Mouse (Mus musculus): ENCODE measurements at regions not wholly inside any gene's neighbourhood (a gene's known extent, or its start where the extent isn't known, plus 50 kb on each side); places are given as distances from the start of the nearest gene placed in this dataset.

GRCm38 (mm10) chr15:6059790-6060189 lies 239.8 kb upstream of the Dab2 start:
- Histone ChIP-seq H3K4me1 (no peaks in the 10 kb centered on the region), H3K4me3 (no peak overlapping the region), H3K9ac (no peak overlapping the region), H3K4me2 (replicated peaks) (no peak overlapping the region), H3K36me3 (no peaks in the 10 kb centered on the region), H3K27me3 (no peaks in the 10 kb centered on the region), H3K9me3 (no peaks in the 10 kb centered on the region), H3K27ac (no peak overlapping the region)
- no peak for ATAC-seq (ENCODE audit: insufficient number of reproducible peaks, insufficient read depth, low FRiP score, low TSS enrichment)
- 83% methylated on average over 5 of the region's 5 CpGs for WGBS

- no peak for ATAC-seq (ENCODE audit: insufficient number of reproducible peaks, insufficient read depth, low FRiP score, low TSS enrichment)
- 90% methylated on average over 1 of the region's 1 CpGs for WGBS
- Histone ChIP-seq H3K27me3 (no peaks in the 10 kb centered on the region), H3K4me1 (no peaks in the 10 kb centered on the region), H3K9ac (no peak overlapping the region), H3K4me3 (no peak overlapping the region), H3K27ac (no peak overlapping the region), H3K36me3 (no peaks in the 10 kb centered on the region), H3K4me2 (replicated peaks) (no peak overlapping the region), H3K9me3 (no peaks in the 10 kb centered on the region)
Observed at GRCm38 (mm10) chr15:6060649-6061048, 238.9 kb upstream of the Dab2 start.

GRCm38 (mm10) chr15:6065100-6065499 lies 234.5 kb upstream of the Dab2 start:
- H3K27me3 ChIP-seq, result no peaks in the 10 kb centered on the region
- H3K4me1 ChIP-seq, result no peaks in the 10 kb centered on the region
- 89% methylated on average over 3 of the region's 3 CpGs for WGBS
- H3K27ac ChIP-seq, result no peak overlapping the region
- no peak for ATAC-seq (ENCODE audit: insufficient number of reproducible peaks, insufficient read depth, low FRiP score, low TSS enrichment)
- H3K36me3 ChIP-seq, result no peaks in the 10 kb centered on the region
- no peak overlapping the region for H3K4me2 ChIP-seq (replicated peaks)
- H3K4me3 ChIP-seq, result no peak overlapping the region
- no peak overlapping the region for H3K9ac ChIP-seq
- no peaks in the 10 kb centered on the region for H3K9me3 ChIP-seq

GRCm38 (mm10) chr15:6067380-6067779 lies 232.2 kb upstream of the Dab2 start:
- no peak overlapping the region for H3K4me3 ChIP-seq
- WGBS, result 82% methylated on average over 6 of the region's 6 CpGs
- no peak for ATAC-seq (ENCODE audit: insufficient number of reproducible peaks, insufficient read depth, low FRiP score, low TSS enrichment)
- H3K4me2 ChIP-seq (replicated peaks), result no peak overlapping the region
- H3K27me3 ChIP-seq, result no peaks in the 10 kb centered on the region
- H3K9me3 ChIP-seq, result no peaks in the 10 kb centered on the region
- no peak overlapping the region for H3K9ac ChIP-seq
- H3K36me3 ChIP-seq, result no peaks in the 10 kb centered on the region
- H3K27ac ChIP-seq, result no peak overlapping the region
- no peaks in the 10 kb centered on the region for H3K4me1 ChIP-seq

GRCm38 (mm10) chr15:6068371-6068770 lies 231.2 kb upstream of the Dab2 start:
- Histone ChIP-seq H3K4me3 (no peak overlapping the region), H3K27ac (no peak overlapping the region), H3K4me2 (replicated peaks) (no peak overlapping the region), H3K9me3 (no peaks in the 10 kb centered on the region), H3K4me1 (no peaks in the 10 kb centered on the region), H3K36me3 (no peaks in the 10 kb centered on the region), H3K9ac (no peak overlapping the region), H3K27me3 (no peaks in the 10 kb centered on the region)
- no peak for ATAC-seq (ENCODE audit: insufficient number of reproducible peaks, insufficient read depth, low FRiP score, low TSS enrichment)
- 89% methylated on average over 8 of the region's 8 CpGs for WGBS

- Histone ChIP-seq H3K27ac (no peak overlapping the region), H3K4me3 (no peak overlapping the region), H3K36me3 (no peaks in the 10 kb centered on the region), H3K27me3 (no peaks in the 10 kb centered on the region), H3K4me2 (replicated peaks) (no peak overlapping the region), H3K9ac (no peak overlapping the region), H3K9me3 (no peaks in the 10 kb centered on the region), H3K4me1 (no peaks in the 10 kb centered on the region)
- ATAC-seq (ENCODE audit: insufficient number of reproducible peaks, insufficient read depth, low FRiP score, low TSS enrichment), result no peak
Observed at GRCm38 (mm10) chr15:6071873-6072272, 227.7 kb upstream of the Dab2 start.

- no peak overlapping the region for H3K27ac ChIP-seq
- H3K9me3 ChIP-seq, result no peaks in the 10 kb centered on the region
- no peak overlapping the region for H3K4me3 ChIP-seq
- no peak for ATAC-seq (ENCODE audit: insufficient number of reproducible peaks, insufficient read depth, low FRiP score, low TSS enrichment)
- 83% methylated on average over 3 of the region's 3 CpGs for WGBS
- H3K36me3 ChIP-seq, result no peaks in the 10 kb centered on the region
- no peaks in the 10 kb centered on the region for H3K27me3 ChIP-seq
- no peaks in the 10 kb centered on the region for H3K4me1 ChIP-seq
- H3K9ac ChIP-seq, result no peak overlapping the region
- H3K4me2 ChIP-seq (replicated peaks), result no peak overlapping the region
Observed at GRCm38 (mm10) chr15:6072920-6073319, 226.7 kb upstream of the Dab2 start.

- WGBS, result 54% methylated on average over 8 of the region's 8 CpGs
- no peak for ATAC-seq (ENCODE audit: insufficient number of reproducible peaks, insufficient read depth, low FRiP score, low TSS enrichment)
- Histone ChIP-seq H3K4me3 (no peak overlapping the region), H3K9ac (no peak overlapping the region), H3K4me2 (replicated peaks) (no peak overlapping the region), H3K9me3 (no peaks in the 10 kb centered on the region), H3K27me3 (no peaks in the 10 kb centered on the region), H3K36me3 (no peaks in the 10 kb centered on the region), H3K4me1 (no peaks in the 10 kb centered on the region), H3K27ac (no peak overlapping the region)
Observed at GRCm38 (mm10) chr15:6080714-6081635, 218.6 kb upstream of the Dab2 start.

- H3K4me1 ChIP-seq, result no peaks in the 10 kb centered on the region
- no peaks in the 10 kb centered on the region for H3K27me3 ChIP-seq
- no peak overlapping the region for H3K4me2 ChIP-seq (replicated peaks)
- WGBS, result 81% methylated on average over 3 of the region's 3 CpGs
- no peaks in the 10 kb centered on the region for H3K36me3 ChIP-seq
- H3K9ac ChIP-seq, result no peak overlapping the region
- H3K9me3 ChIP-seq, result no peaks in the 10 kb centered on the region
- no peak overlapping the region for H3K27ac ChIP-seq
- no peak for ATAC-seq (ENCODE audit: insufficient number of reproducible peaks, insufficient read depth, low FRiP score, low TSS enrichment)
- no peak overlapping the region for H3K4me3 ChIP-seq
Observed at GRCm38 (mm10) chr15:6087208-6087607, 212.4 kb upstream of the Dab2 start.

GRCm38 (mm10) chr15:6088498-6088897 lies 211.1 kb upstream of the Dab2 start:
- no peaks in the 10 kb centered on the region for H3K36me3 ChIP-seq
- H3K9me3 ChIP-seq, result no peaks in the 10 kb centered on the region
- WGBS, result 88% methylated on average over 4 of the region's 4 CpGs
- H3K4me2 ChIP-seq (replicated peaks), result no peak overlapping the region
- no peak overlapping the region for H3K9ac ChIP-seq
- no peaks in the 10 kb centered on the region for H3K4me1 ChIP-seq
- no peak overlapping the region for H3K4me3 ChIP-seq
- no peak for ATAC-seq (ENCODE audit: insufficient number of reproducible peaks, insufficient read depth, low FRiP score, low TSS enrichment)
- H3K27ac ChIP-seq, result no peak overlapping the region
- no peaks in the 10 kb centered on the region for H3K27me3 ChIP-seq

GRCm38 (mm10) chr15:6129697-6130096 lies 169.9 kb upstream of the Dab2 start:
- Histone ChIP-seq H3K4me3 (no peak overlapping the region), H3K27me3 (no peaks in the 10 kb centered on the region), H3K36me3 (no peaks in the 10 kb centered on the region), H3K9ac (no peak overlapping the region), H3K9me3 (no peaks in the 10 kb centered on the region), H3K4me2 (replicated peaks) (no peak overlapping the region), H3K27ac (no peak overlapping the region), H3K4me1 (no peaks in the 10 kb centered on the region)
- no peak for ATAC-seq (ENCODE audit: insufficient number of reproducible peaks, insufficient read depth, low FRiP score, low TSS enrichment)
- WGBS, result 59% methylated on average over 3 of the region's 3 CpGs

GRCm38 (mm10) chr15:6132216-6132615 lies 167.4 kb upstream of the Dab2 start:
- H3K4me3 ChIP-seq, result no peak overlapping the region
- H3K27me3 ChIP-seq, result no peaks in the 10 kb centered on the region
- no peak overlapping the region for H3K27ac ChIP-seq
- 0 out of 2 replicates have a peak, but pooled peaks cover 5% of the 10 kb centered on the region for H3K9me3 ChIP-seq
- ATAC-seq (ENCODE audit: insufficient number of reproducible peaks, insufficient read depth, low FRiP score, low TSS enrichment), result no peak
- no peaks in the 10 kb centered on the region for H3K36me3 ChIP-seq
- no peak overlapping the region for H3K4me2 ChIP-seq (replicated peaks)
- H3K4me1 ChIP-seq, result no peaks in the 10 kb centered on the region
- H3K9ac ChIP-seq, result no peak overlapping the region
